Comparison of ENCODE assay signal across 34 mouse cellular contexts in genomic region chr4:117326915-117327314, GRCm38 (mm10).
"Had no signal": no experiment of that assay in that cellular context is flagged by ENCODE, and none has a peak within 500 bp of the region (broad histone marks: within the 10 kb centered on the region; RNA-seq: fewer than 3 reads in every experiment).

No protein-coding gene starts in this region.

- ATAC-seq: hindbrain, embryonic 16.5 days; hindbrain, postnatal 0 days; inflammation-experienced regulatory T-cells, adult 6 months; intestine, embryonic 15.5 days; intestine, embryonic 16.5 days; intestine, postnatal 0 days had no signal

- H3K9me3 ChIP-seq: heart, embryonic 10.5 days; heart, embryonic 12.5 days; heart, embryonic 13.5 days; heart, embryonic 15.5 days; hindbrain, embryonic 10.5 days; hindbrain, embryonic 12.5 days; hindbrain, embryonic 13.5 days; hindbrain, embryonic 15.5 days; intestine, embryonic 15.5 days; kidney, embryonic 15.5 days had no signal

- H3K36me3 ChIP-seq: heart, embryonic 10.5 days; heart, embryonic 12.5 days; heart, embryonic 13.5 days; heart, embryonic 15.5 days; hindbrain, embryonic 12.5 days; hindbrain, embryonic 13.5 days; hindbrain, embryonic 15.5 days; intestine, embryonic 15.5 days; kidney, embryonic 15.5 days had no signal

- H3K4me3 ChIP-seq: heart, embryonic 10.5 days; heart, embryonic 12.5 days; heart, embryonic 13.5 days; heart, embryonic 15.5 days; hindbrain, embryonic 10.5 days; hindbrain, embryonic 12.5 days; hindbrain, embryonic 13.5 days; hindbrain, embryonic 15.5 days; intestine, embryonic 15.5 days; kidney, embryonic 15.5 days; layer of hippocampus, adult 2 months had no signal

- DNase-seq: heart, postnatal 10 days; heart, postnatal 14 days; heart, postnatal 36 days; heart, postnatal 4 days; kidney, adult 11 months; kidney, adult 18-20 months; kidney, adult 2 months; kidney, adult 8-10 months; kidney, adult 9 months; kidney, postnatal 10 days; kidney, postnatal 14 days; kidney, postnatal 25 days; kidney, postnatal 36 days; kidney, postnatal 4 days; layer of hippocampus, adult 9-11 months; layer of hippocampus, postnatal 36 days had no signal

- H3K4me1 ChIP-seq: heart, embryonic 13.5 days had no signal

- H3K4me2 ChIP-seq: heart, embryonic 11.5 days; heart, embryonic 12.5 days; heart, embryonic 13.5 days; heart, embryonic 15.5 days; hindbrain, embryonic 12.5 days; hindbrain, embryonic 13.5 days; hindbrain, embryonic 14.5 days; hindbrain, embryonic 15.5 days; intestine, embryonic 15.5 days; kidney, embryonic 15.5 days had no signal
